Mouse (Mus musculus) ES-Bruce4 (cell line): ENCODE data around the gene Tor4a. TPM values are rescaled to one million over a fixed set of nuclear protein-coding genes. Genes with fewer than 3 reads are reported as not detected.

Experiments used
- H3K27ac ChIP-seq: 2 replicates; pipeline ENCODE4 v1.5.1; 2012; ENCODE audit warnings: low read length, inconsistent platforms; ENCODE audit not compliant: insufficient read depth
- H3K27me3 ChIP-seq: 2 replicates; pipeline ENCODE4 v1.6.1; 2012; ENCODE audit warnings: mild to moderate bottlenecking, low read length, inconsistent platforms; ENCODE audit not compliant: control insufficient read depth, poor library complexity, insufficient read depth, severe bottlenecking
- H3K36me3 ChIP-seq: 2 replicates; pipeline ENCODE4 v1.6.1; 2012; ENCODE audit warnings: inconsistent platforms, mild to moderate bottlenecking, low read length, moderate library complexity; ENCODE audit not compliant: control insufficient read depth, poor library complexity, insufficient read depth, severe bottlenecking
- H3K4me1 ChIP-seq: one replicate; pipeline ENCODE4 v1.8.1; 2011; ENCODE audit warnings: low read length; ENCODE audit not compliant: control insufficient read depth, insufficient read depth
- H3K4me3 ChIP-seq: 2 replicates; pipeline ENCODE4 v1.5.1; 2011; ENCODE audit warnings: low read depth, mild to moderate bottlenecking, low read length
- H3K9ac ChIP-seq: 2 replicates; pipeline ENCODE4 v1.6.1; 2012; ENCODE audit warnings: low read depth, mild to moderate bottlenecking, inconsistent platforms; ENCODE audit not compliant: poor library complexity, severe bottlenecking
- H3K9me3 ChIP-seq: replicated peaks from 2 replicates; pipeline ENCODE4 v1.6.1; 2012; ENCODE audit warnings: mild to moderate bottlenecking, low read length, inconsistent platforms; ENCODE audit not compliant: control insufficient read depth, poor library complexity, insufficient read depth, severe bottlenecking
- CTCF ChIP-seq: IDR thresholded peaks from one replicate; pipeline ENCODE4 v1.8.1; 2011; ENCODE audit warnings: low read depth, low read length
- EP300 ChIP-seq: IDR thresholded peaks from 2 replicates; pipeline ENCODE4 v1.6.1; 2011; ENCODE audit warnings: low read depth, low read length; ENCODE audit not compliant: insufficient read depth
- POLR2A ChIP-seq: IDR thresholded peaks from one replicate; pipeline ENCODE4 v1.8.1; 2011; ENCODE audit warnings: low read length; ENCODE audit not compliant: insufficient read depth
- polyA plus RNA-seq: library from polyadenylated mRNA; stranded (reverse); fragments of >200 nt; gene quantifications from 2 replicates; pipeline ENCODE4 v1.2.4, GENCODE M21; 2011; ENCODE audit warnings: low read depth; ENCODE audit not compliant: missing spikeins, insufficient read depth, insufficient read length

Gene Tor4a
- polyA plus RNA-seq, 1 experiment = 4.5 TPM

- no peaks in the 10 kb centered on the region for H3K27me3 ChIP-seq
- no peak overlapping the region for H3K4me3 ChIP-seq
- no peak overlapping the region for H3K27ac ChIP-seq
- TF ChIP-seq CTCF (no peak), EP300 (no peak)
- H3K4me1 ChIP-seq = peaks cover 2% of the 10 kb centered on the region
- no peaks in the 10 kb centered on the region for H3K36me3 ChIP-seq
- no peak overlapping the region for H3K9ac ChIP-seq
- no peaks in the 10 kb centered on the region for H3K9me3 ChIP-seq
Measured at GRCm38 (mm10) chr2:25178285-25178972, 18.3 kb downstream of the Tor4a start.

DNA sequence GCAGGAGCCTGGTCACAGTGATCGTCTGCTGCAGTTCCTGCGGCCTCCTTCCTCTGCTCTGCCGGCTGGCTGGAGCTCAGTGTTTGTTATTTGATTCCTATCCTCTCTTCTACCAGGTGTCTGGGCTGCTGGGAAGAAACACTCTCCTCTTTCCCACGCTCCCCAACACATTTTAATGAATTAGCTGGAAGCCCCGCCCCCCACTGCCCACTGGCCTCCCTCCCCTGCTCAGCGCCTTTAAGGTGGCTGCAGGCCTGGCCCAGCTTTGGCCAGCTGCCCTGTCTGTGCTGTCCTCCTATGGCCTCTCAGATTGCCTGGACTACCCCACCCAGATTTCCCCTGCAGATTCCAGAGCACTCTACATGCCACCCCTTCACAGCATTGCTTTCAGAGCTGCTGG lies 19.0 kb downstream of the Tor4a start:
- Histone ChIP-seq H3K36me3 (no peaks in the 10 kb centered on the region), H3K9me3 (no peaks in the 10 kb centered on the region), H3K27ac (no peak overlapping the region), H3K4me1 (peaks cover 2% of the 10 kb centered on the region), H3K27me3 (no peaks in the 10 kb centered on the region), H3K4me3 (no peak overlapping the region), H3K9ac (no peak overlapping the region)
- TF ChIP-seq POLR2A (no peak), EP300 (no peak)

- Histone ChIP-seq H3K27me3 (no peaks in the 10 kb centered on the region), H3K4me3 (no peak overlapping the region), H3K9me3 (no peaks in the 10 kb centered on the region), H3K27ac (no peak overlapping the region), H3K9ac (no peak overlapping the region), H3K4me1 (no peaks in the 10 kb centered on the region), H3K36me3 (no peaks in the 10 kb centered on the region)
- no peak for TF ChIP-seq CTCF
- no peak for TF ChIP-seq EP300
- no peak for TF ChIP-seq POLR2A
Measured at GRCm38 (mm10) chr2:25177076-25177475, 19.6 kb downstream of the Tor4a start.

DNA sequence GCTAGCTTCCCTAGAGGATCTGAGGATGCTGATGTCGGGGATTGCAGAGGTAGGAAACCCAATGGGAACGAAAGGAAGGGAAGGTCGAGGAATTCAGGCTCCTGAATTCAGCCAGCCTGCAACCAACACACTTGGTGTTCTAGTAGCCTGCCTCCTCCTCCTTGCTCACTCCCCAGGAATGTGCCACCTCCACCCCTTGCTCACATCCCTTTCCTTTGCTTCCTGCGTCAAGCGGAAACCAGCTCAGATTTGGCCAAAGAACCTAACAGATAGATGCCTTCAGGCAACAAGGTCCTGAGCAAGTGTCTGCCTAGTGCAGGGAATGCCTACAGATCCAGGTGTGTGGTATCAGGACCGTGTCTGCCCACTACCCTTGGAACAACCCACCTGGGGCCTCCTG lies 20.1 kb downstream of the Tor4a start:
- TF ChIP-seq EP300 (no peak), CTCF (no peak), POLR2A (no peak)
- no peak overlapping the region for H3K27ac ChIP-seq

GRCm38 (mm10) chr2:25175690-25176078 lies 21.0 kb downstream of the Tor4a start:
- H3K4me1 ChIP-seq = no peaks in the 10 kb centered on the region
- no peaks in the 10 kb centered on the region for H3K9me3 ChIP-seq
- no peaks in the 10 kb centered on the region for H3K27me3 ChIP-seq
- no peak overlapping the region for H3K4me3 ChIP-seq
- TF ChIP-seq EP300 = no peak
- TF ChIP-seq CTCF = no peak
- no peak overlapping the region for H3K9ac ChIP-seq
- no peak overlapping the region for H3K27ac ChIP-seq
- no peaks in the 10 kb centered on the region for H3K36me3 ChIP-seq

More for the DNA sequence above, 20.1 kb downstream of the Tor4a start:
- H3K36me3 ChIP-seq = no peaks in the 10 kb centered on the region
- H3K9me3 ChIP-seq = no peaks in the 10 kb centered on the region
- no peaks in the 10 kb centered on the region for H3K27me3 ChIP-seq
- no peaks in the 10 kb centered on the region for H3K4me1 ChIP-seq
- no peak overlapping the region for H3K4me3 ChIP-seq
- H3K9ac ChIP-seq = no peak overlapping the region

DNA sequence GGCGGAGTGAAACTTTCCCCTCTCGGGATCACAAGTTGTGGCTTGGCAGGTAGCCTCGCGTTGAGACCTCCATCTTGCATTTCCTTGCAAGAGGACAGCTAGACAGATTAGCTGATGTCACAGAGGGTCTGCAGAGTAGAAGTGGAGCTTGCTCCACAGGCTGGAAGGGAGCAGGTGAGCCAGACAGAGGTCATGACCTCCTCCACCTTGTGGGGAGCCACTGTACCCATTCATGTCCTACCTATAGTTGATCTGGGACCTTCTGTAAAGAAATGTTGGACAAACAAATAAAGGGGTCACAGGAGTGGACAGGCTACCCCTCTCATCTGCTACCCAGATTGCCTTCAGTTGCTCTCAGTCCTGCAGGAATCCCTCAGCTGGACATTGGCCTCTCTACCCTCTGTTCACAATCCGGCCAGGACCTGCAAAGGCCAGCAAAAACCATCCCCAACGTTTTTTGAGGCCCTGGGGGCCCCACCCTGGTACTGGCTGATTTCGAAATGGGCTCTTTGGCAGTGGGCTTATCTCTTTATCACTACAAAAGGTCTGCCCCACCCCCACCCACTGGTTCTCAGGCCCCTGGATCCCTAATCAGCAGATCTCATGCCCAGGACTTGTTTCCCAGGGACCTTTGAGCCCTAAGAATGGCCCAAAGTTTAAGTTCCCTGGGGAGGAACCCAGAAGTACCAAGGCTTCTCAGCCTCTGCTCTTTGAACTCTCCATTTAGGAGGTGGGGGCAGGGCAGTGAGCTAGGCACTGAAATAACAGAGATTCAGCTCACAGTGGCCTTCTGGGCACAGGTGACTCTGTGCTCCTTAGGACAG lies 21.6 kb downstream of the Tor4a start:
- Histone ChIP-seq H3K27ac (no peak overlapping the region), H3K36me3 (no peaks in the 10 kb centered on the region), H3K4me3 (no peak overlapping the region), H3K27me3 (no peaks in the 10 kb centered on the region), H3K9ac (no peak overlapping the region), H3K9me3 (no peaks in the 10 kb centered on the region), H3K4me1 (no peaks in the 10 kb centered on the region)
- TF ChIP-seq EP300 (no peak), POLR2A (no peak), CTCF (no peak)
